Mouse (Mus musculus): ENCODE results near the gene Ttc16.
A peak's percentile ranks its signal among the peaks of the same experiment; 100 is the strongest.

The Ttc16 gene

GRCm38 (mm10) chr2:32779714-32780113 is 4.3 kb upstream of the Ttc16 start:
- DNase-seq (ENCODE audit: low spot score), result no peak

- DNase-seq (ENCODE audit: low spot score), result peak; percentile 30
Measured at GRCm38 (mm10) chr2:32779131-32779530, 3.7 kb upstream of the Ttc16 start.

- DNase-seq (ENCODE audit: low spot score), result no peak
Measured at GRCm38 (mm10) chr2:32778081-32778480, 2.6 kb upstream of the Ttc16 start.

GRCm38 (mm10) chr2:32776192-32776591 is 759 bp upstream of the Ttc16 start:
- no peak for DNase-seq (ENCODE audit: low spot score)

GRCm38 (mm10) chr2:32772626-32773279 is 2.7 kb downstream of the Ttc16 start:
- no peak for DNase-seq (ENCODE audit: low spot score)

GRCm38 (mm10) chr2:32771886-32772285 is 3.5 kb downstream of the Ttc16 start:
- DNase-seq (ENCODE audit: low spot score), result peak; percentile 84

- DNase-seq (ENCODE audit: low spot score), result no peak
Measured at GRCm38 (mm10) chr2:32769327-32770085, 5.9 kb downstream of the Ttc16 start.

- DNase-seq (ENCODE audit: low spot score), result peak; percentile 28
Measured at GRCm38 (mm10) chr2:32768661-32769285, 6.7 kb downstream of the Ttc16 start.

- no peak for DNase-seq (ENCODE audit: low spot score)
Measured at GRCm38 (mm10) chr2:32767241-32767640, 8.2 kb downstream of the Ttc16 start.

GRCm38 (mm10) chr2:32763353-32763752 is 12.1 kb downstream of the Ttc16 start:
- DNase-seq (ENCODE audit: low spot score), result no peak

GRCm38 (mm10) chr2:32761859-32762258 is 13.6 kb downstream of the Ttc16 start:
- DNase-seq (ENCODE audit: low spot score), result no peak

- no peak for DNase-seq (ENCODE audit: low spot score)
Measured at GRCm38 (mm10) chr2:32761361-32761760, 14.1 kb downstream of the Ttc16 start.

GRCm38 (mm10) chr2:32759001-32759400 is 16.4 kb downstream of the Ttc16 start:
- no peak for DNase-seq (ENCODE audit: low spot score)

- peak; percentile 74 for DNase-seq (ENCODE audit: low spot score)
Measured at GRCm38 (mm10) chr2:32758503-32758902, 16.9 kb downstream of the Ttc16 start.

- peak; percentile 97 for DNase-seq (ENCODE audit: low spot score)
Measured at GRCm38 (mm10) chr2:32757056-32757845, 18.2 kb downstream of the Ttc16 start, which contains the start of gene Tor2a. Gene Tor2a, plus strand, starts transcription at chr2:32757234.

- DNase-seq (ENCODE audit: low spot score), result no peak
Measured at GRCm38 (mm10) chr2:32756674-32757055, 18.8 kb downstream of the Ttc16 start.

GRCm38 (mm10) chr2:32752181-32752580 is 23.3 kb downstream of the Ttc16 start:
- no peak for DNase-seq (ENCODE audit: low spot score)

- no peak for DNase-seq (ENCODE audit: low spot score)
Measured at GRCm38 (mm10) chr2:32751665-32752033, 23.8 kb downstream of the Ttc16 start.

- peak; percentile 90 for DNase-seq (ENCODE audit: low spot score)
Measured at GRCm38 (mm10) chr2:32750887-32751664, 24.4 kb downstream of the Ttc16 start.

GRCm38 (mm10) chr2:32750199-32750598 is 25.2 kb downstream of the Ttc16 start:
- DNase-seq (ENCODE audit: low spot score), result no peak

GRCm38 (mm10) chr2:32749082-32749481 is 26.4 kb downstream of the Ttc16 start:
- DNase-seq (ENCODE audit: low spot score), result no peak
